8 mouse cellular contexts compared by ENCODE assay signal in genomic region chr6:56796232-56796631, GRCm38 (mm10). TPM values are rescaled to one million over a fixed set of nuclear protein-coding genes. Genes with fewer than 3 reads are reported as not detected.
DNase-seq lines count a peak whose midpoint lies in the region; ATAC-seq and TF ChIP-seq lines count a peak whose summit lies in the region.

No protein-coding gene starts in this region.

- no peaks in the 10 kb centered on the region for H3K36me3 ChIP-seq in lung, embryonic 14.5 days (ENCODE audit: insufficient read depth)
- no peaks in the 10 kb centered on the region for H3K36me3 ChIP-seq in embryonic facial prominence, embryonic 14.5 days (ENCODE audit: control insufficient read depth, insufficient read depth, low read length)
- H3K36me3 ChIP-seq in limb, embryonic 10.5 days = peaks cover 18% of the 10 kb centered on the region
- no peaks in the 10 kb centered on the region for H3K36me3 ChIP-seq in neural tube, embryonic 14.5 days (ENCODE audit: control insufficient read depth, insufficient read depth, low read length)

- H3K4me2 ChIP-seq in lung, embryonic 14.5 days = peak overlapping the region; percentile 90
- peak overlapping the region; percentile 64 for H3K4me2 ChIP-seq in embryonic facial prominence, embryonic 14.5 days (ENCODE audit: low read depth, low read length)
- H3K4me2 ChIP-seq in neural tube, embryonic 14.5 days (ENCODE audit: low read depth, low read length) = peak overlapping the region; percentile 57

- no peaks in the 10 kb centered on the region for H3K9me3 ChIP-seq in lung, embryonic 14.5 days (ENCODE audit: low read depth, low read length)
- no peaks in the 10 kb centered on the region for H3K9me3 ChIP-seq in embryonic facial prominence, embryonic 14.5 days (ENCODE audit: control insufficient read depth, low read length)
- H3K9me3 ChIP-seq in limb, embryonic 10.5 days (replicated peaks) = no peaks in the 10 kb centered on the region
- H3K9me3 ChIP-seq in neural tube, embryonic 14.5 days (ENCODE audit: control insufficient read depth, low read length) = no peaks in the 10 kb centered on the region

- TF ChIP-seq CTCF in lung, embryonic 14.5 days (IDR thresholded peaks at IDR 0.05; ENCODE audit: low read depth) = no peak

- peak overlapping the region; percentile 100 for H3K27ac ChIP-seq in lung, embryonic 14.5 days (ENCODE audit: low read depth)
- peak overlapping the region; percentile 98; the same call in 1 of the 2 replicates for H3K27ac ChIP-seq in embryonic facial prominence, embryonic 14.5 days (replicated peaks; ENCODE audit: low read depth, low read length)
- peak overlapping the region; percentile 99 for H3K27ac ChIP-seq in limb, embryonic 10.5 days
- no peak overlapping the region; the same call in 1 of the 2 replicates for H3K27ac ChIP-seq in neural tube, embryonic 14.5 days (ENCODE audit: low read depth, low read length)

- H3K4me1 ChIP-seq in lung, embryonic 14.5 days (ENCODE audit: insufficient read depth) = peaks cover 17% of the 10 kb centered on the region
- H3K4me1 ChIP-seq in embryonic facial prominence, embryonic 14.5 days (ENCODE audit: control insufficient read depth, insufficient read depth, low read length) = peaks cover 18% of the 10 kb centered on the region
- H3K4me1 ChIP-seq in limb, embryonic 10.5 days = peaks cover 19% of the 10 kb centered on the region
- H3K4me1 ChIP-seq in neural tube, embryonic 14.5 days (ENCODE audit: control insufficient read depth, insufficient read depth, low read length) = peaks cover 18% of the 10 kb centered on the region

- peak; percentile 14 for DNase-seq in lung, embryonic 14.5 days
- no peak for DNase-seq in lung, postnatal 10 days
- DNase-seq in embryonic facial prominence, embryonic 14.5 days (ENCODE audit: low spot score) = no peak
- no peak for DNase-seq in limb, embryonic 10.5 days (ENCODE audit: low spot score)
- DNase-seq in thymus, postnatal 4 days = no peak
- DNase-seq in layer of hippocampus, adult 11-12 months (ENCODE audit: low spot score) = no peak
- DNase-seq in urinary bladder, adult 18-20 months (ENCODE audit: low spot score in 2 of 2) = no peak

- 4% methylated on average over 8 of the region's 8 CpGs for WGBS in lung, embryonic 14.5 days
- WGBS in embryonic facial prominence, embryonic 14.5 days = 6% methylated on average over 8 of the region's 8 CpGs
- WGBS in limb, embryonic 10.5 days = 10% methylated on average over 8 of the region's 8 CpGs
- WGBS in neural tube, embryonic 14.5 days = 7% methylated on average over 8 of the region's 8 CpGs

- peak overlapping the region; percentile 96 for H3K9ac ChIP-seq in lung, embryonic 14.5 days
- H3K9ac ChIP-seq in embryonic facial prominence, embryonic 14.5 days (ENCODE audit: low read depth, low read length) = peak overlapping the region; percentile 93
- peak overlapping the region; percentile 95; the same call in 1 of the 2 replicates for H3K9ac ChIP-seq in neural tube, embryonic 14.5 days (replicated peaks; ENCODE audit: low read depth, low read length)

- H3K4me3 ChIP-seq in lung, embryonic 14.5 days (ENCODE audit: low read depth, low read length) = peak overlapping the region; percentile 76
- H3K4me3 ChIP-seq in embryonic facial prominence, embryonic 14.5 days (ENCODE audit: low read depth, low read length) = peak overlapping the region; percentile 75
- H3K4me3 ChIP-seq in limb, embryonic 10.5 days = peak overlapping the region; percentile 85
- H3K4me3 ChIP-seq in neural tube, embryonic 14.5 days (ENCODE audit: low read depth, low read length) = peak overlapping the region; percentile 77

- ATAC-seq in lung, embryonic 14.5 days (ENCODE audit: insufficient read depth) = no peak
- no peak for ATAC-seq in embryonic facial prominence, embryonic 14.5 days (ENCODE audit: low read depth)
- ATAC-seq in neural tube, embryonic 14.5 days (ENCODE audit: low read depth) = no peak

- H3K27me3 ChIP-seq in lung, embryonic 14.5 days (ENCODE audit: insufficient read depth, low read length) = no peaks in the 10 kb centered on the region
- H3K27me3 ChIP-seq in embryonic facial prominence, embryonic 14.5 days (replicated peaks; ENCODE audit: control insufficient read depth, insufficient read depth, low read length) = no peaks in the 10 kb centered on the region
- no peaks in the 10 kb centered on the region for H3K27me3 ChIP-seq in limb, embryonic 10.5 days (ENCODE audit: low read depth, poor library complexity, severe bottlenecking)
- H3K27me3 ChIP-seq in neural tube, embryonic 14.5 days (ENCODE audit: control insufficient read depth, insufficient read depth, low read length) = no peaks in the 10 kb centered on the region

RNA-seq across cellular contexts. Expression of gene Kbtbd2, which starts 1.4 kb away (rescaled TPM):
- 33.5 and 33.9 TPM in 2 replicates for polyA plus RNA-seq in lung, embryonic 14.5 days (2014; fragmentation: Nextera tagmentation; extraction: Ambion mirVana)
- polyA plus RNA-seq in embryonic facial prominence, embryonic 14.5 days (2014; fragmentation: Nextera tagmentation; extraction: Ambion mirVana) = 16.7 TPM in 2 replicates
- 37.3 and 42.6 TPM in 2 replicates for polyA plus RNA-seq in limb, embryonic 10.5 days (2016; fragmentation: Nextera tagmentation; extraction: Ambion mirVana)
- polyA plus RNA-seq in neural tube, embryonic 14.5 days (2014; fragmentation: Nextera tagmentation; extraction: Ambion mirVana) = 32.8 and 35.4 TPM in 2 replicates

RNA-seq across cellular contexts. Expression of gene Fkbp9, which starts 35.6 kb away (rescaled TPM):
- polyA plus RNA-seq in lung, embryonic 14.5 days (2014; fragmentation: Nextera tagmentation; extraction: Ambion mirVana) = 178 and 186 TPM in 2 replicates
- polyA plus RNA-seq in embryonic facial prominence, embryonic 14.5 days (2014; fragmentation: Nextera tagmentation; extraction: Ambion mirVana) = 240 and 246 TPM in 2 replicates
- polyA plus RNA-seq in limb, embryonic 10.5 days (2016; fragmentation: Nextera tagmentation; extraction: Ambion mirVana) = 64.6 and 65.4 TPM in 2 replicates
- polyA plus RNA-seq in neural tube, embryonic 14.5 days (2014; fragmentation: Nextera tagmentation; extraction: Ambion mirVana) = 20.2 and 47.5 TPM in 2 replicates
